In genomic region chr13:36111331-36111730, GRCm38 (mm10) we compare ENCODE assay signal across 27 mouse cellular contexts.
"Had no signal": no experiment of that assay in that cellular context is flagged by ENCODE, and none has a peak within 500 bp of the region (broad histone marks: within the 10 kb centered on the region; RNA-seq: fewer than 3 reads in every experiment).

No protein-coding gene starts in this region.

- H3K27me3 ChIP-seq: embryonic facial prominence, embryonic 12.5 days; embryonic facial prominence, embryonic 13.5 days; embryonic facial prominence, embryonic 15.5 days; forebrain, embryonic 12.5 days; forebrain, embryonic 13.5 days; forebrain, embryonic 15.5 days had no signal

- H3K36me3 ChIP-seq: embryonic facial prominence, embryonic 10.5 days; embryonic facial prominence, embryonic 12.5 days; embryonic facial prominence, embryonic 13.5 days; embryonic facial prominence, embryonic 15.5 days; forebrain, embryonic 12.5 days; forebrain, embryonic 15.5 days had no signal

- H3K27ac ChIP-seq: embryonic facial prominence, embryonic 10.5 days; embryonic facial prominence, embryonic 12.5 days; embryonic facial prominence, embryonic 13.5 days; embryonic facial prominence, embryonic 15.5 days; forebrain, embryonic 10.5 days; forebrain, embryonic 12.5 days; forebrain, embryonic 13.5 days; forebrain, embryonic 15.5 days; gastrocnemius, adult 2 months; heart, adult 2 months had no signal

- H3K4me3 ChIP-seq: embryonic facial prominence, embryonic 10.5 days; embryonic facial prominence, embryonic 12.5 days; embryonic facial prominence, embryonic 13.5 days; embryonic facial prominence, embryonic 15.5 days; erythroblast, embryonic 14.5 days; forebrain, embryonic 10.5 days; forebrain, embryonic 12.5 days; forebrain, embryonic 13.5 days; forebrain, embryonic 15.5 days; gastrocnemius, adult 2 months; heart, adult 2 months had no signal

- DNase-seq: cerebellum, adult 2 months; cerebellum, adult 8-10 months; cerebellum, adult 9-10 months; cerebellum, adult 9-11 months; cerebellum, postnatal 10 days; cerebellum, postnatal 14 days; cerebellum, postnatal 25 days; cerebellum, postnatal 36 days; embryo, embryonic 11 days; forebrain, postnatal 0 days; gastrocnemius, adult 2 months; gastrocnemius, postnatal 10 days; gastrocnemius, postnatal 14 days; gastrocnemius, postnatal 25 days; gastrocnemius, postnatal 36 days; heart, adult 11 months; heart, adult 18-20 months; heart, adult 2 months had no signal
